Mouse (Mus musculus) CH12.LX (cell line): ENCODE measurements around the gene Itpr1.

ENCODE experiments used
- CHD1 ChIP-seq: IDR thresholded peaks from 2 replicates; pipeline ENCODE4 v1.6.1; 2012; ENCODE audit warnings: low read depth, low read length, improper control_type of control experiment, inconsistent platforms
- CHD2 ChIP-seq: IDR thresholded peaks from 2 replicates; pipeline ENCODE4 v1.6.1; 2011; ENCODE audit warnings: low read length, improper control_type of control experiment
- CTCF ChIP-seq, 2 experiments: IDR thresholded peaks in 1 of 2; conservative IDR thresholded peaks in 1 of 2; 2 replicates each; pipeline ENCODE4 v1.5.1; 2011 to 2012; ENCODE audit warnings: low read depth in 2 of 2, low read length in 2 of 2, improper control_type of control experiment in 1 of 2, inconsistent platforms in 1 of 2, mild to moderate bottlenecking in 1 of 2, moderate library complexity in 1 of 2
- ELF1 ChIP-seq: IDR thresholded peaks from 2 replicates; pipeline ENCODE4 v1.6.1; 2014; ENCODE audit warnings: low read depth, mild to moderate bottlenecking, inconsistent platforms, low read length, improper control_type of control experiment
- ETS1 ChIP-seq: conservative IDR thresholded peaks from 2 replicates; pipeline ENCODE4 v1.6.1; 2012; ENCODE audit warnings: low read depth, mild to moderate bottlenecking, inconsistent platforms, low read length, improper control_type of control experiment, moderate library complexity
- IRF4 ChIP-seq: IDR thresholded peaks from 2 replicates; pipeline ENCODE4 v1.6.1; 2014; ENCODE audit warnings: low read depth, mild to moderate bottlenecking, inconsistent platforms, low read length, improper control_type of control experiment
- MAX ChIP-seq: IDR thresholded peaks from 2 replicates; pipeline ENCODE4 v1.6.1; 2011; ENCODE audit warnings: low read length, improper control_type of control experiment
- POLR2A ChIP-seq: IDR thresholded peaks from 2 replicates; pipeline ENCODE4 v1.6.1; 2011; ENCODE audit warnings: low read depth, mild to moderate bottlenecking, improper control_type of control experiment, low read length
- USF1 ChIP-seq: IDR thresholded peaks from 2 replicates; pipeline ENCODE4 v1.6.1; 2014; ENCODE audit warnings: low read depth, mild to moderate bottlenecking, inconsistent platforms, low read length, improper control_type of control experiment

DNA sequence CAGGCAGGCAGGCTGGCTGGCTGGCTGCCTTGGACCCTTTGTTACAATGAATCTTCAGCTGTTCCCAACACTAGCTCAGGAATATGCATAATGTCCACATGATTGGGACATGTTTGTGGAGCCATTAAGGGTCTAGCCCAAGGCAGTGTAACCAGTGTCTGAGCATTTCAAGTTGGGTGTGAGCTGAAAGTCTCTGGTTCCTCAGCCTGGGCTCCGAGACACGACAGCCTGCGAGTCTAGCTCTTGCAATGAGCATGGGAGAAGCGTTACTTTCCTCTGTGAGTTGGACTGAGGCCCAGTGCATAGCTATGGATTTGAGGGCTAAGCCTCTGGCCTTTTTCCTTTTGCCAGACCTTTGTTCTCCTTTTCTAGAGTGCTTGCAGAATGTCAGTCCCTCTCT, 35.6 kb downstream of the Itpr1 start:
- no peak for TF ChIP-seq CHD2
- TF ChIP-seq CTCF (conservative IDR thresholded peaks at IDR 0.05 in 1 of 2, IDR thresholded peaks at IDR 0.05 in 1 of 2; ENCODE audit: low read depth in 2 of 2, low read length in 2 of 2) = no peak
- TF ChIP-seq ETS1 = no peak
- no peak for TF ChIP-seq IRF4
- TF ChIP-seq MAX = no peak
- TF ChIP-seq USF1 = no peak
- TF ChIP-seq POLR2A = no peak
- TF ChIP-seq ELF1 = no peak
- no peak for TF ChIP-seq CHD1
